Mouse (Mus musculus) limb, embryonic 14.5 days (tissue): ENCODE data around the gene Slc39a1. TPM values are rescaled to one million over a fixed set of nuclear protein-coding genes. Genes with fewer than 3 reads are reported as not detected.

Experiments
- ATAC-seq: fragments of 200-750 bp; cut with Nextera tagmentation; 2 replicates; pipeline ENCODE4 v1.8.0; 2017; ENCODE audit warnings: low read depth, moderate number of reproducible peaks, moderate TSS enrichment; ENCODE audit not compliant: low FRiP score
- DNase-seq: peaks from one replicate; pipeline ENCODE4 v3.0.0-alpha.2; 2015; ENCODE audit warnings: low spot score
- H3K27ac ChIP-seq: fragments of 300-500 bp; sonication (generic); replicated peaks from 2 replicates; pipeline ENCODE4 v1.5.1; 2014; ENCODE audit warnings: low read depth, mild to moderate bottlenecking, low read length, moderate library complexity, mixed read lengths
- H3K27me3 ChIP-seq: fragments of 300-500 bp; sonication (generic); 2 replicates; pipeline ENCODE4 v1.6.1; 2014; ENCODE audit warnings: low read length, mixed read lengths; ENCODE audit not compliant: control insufficient read depth, insufficient read depth
- H3K36me3 ChIP-seq: fragments of 300-500 bp; sonication (generic); 2 replicates; pipeline ENCODE4 v1.6.1; 2014; ENCODE audit warnings: mild to moderate bottlenecking, low read length, moderate library complexity, mixed read lengths; ENCODE audit not compliant: control insufficient read depth, insufficient read depth
- H3K4me1 ChIP-seq: fragments of 300-500 bp; sonication (generic); 2 replicates; pipeline ENCODE4 v1.6.1; 2014; ENCODE audit warnings: antibody characterized with exemption, low read length, mixed read lengths; ENCODE audit not compliant: control insufficient read depth, insufficient read depth
- H3K4me2 ChIP-seq: fragments of 300-500 bp; sonication (generic); replicated peaks from 2 replicates; pipeline ENCODE4 v1.6.1; 2014; ENCODE audit warnings: low read depth, mild to moderate bottlenecking, low read length, moderate library complexity; ENCODE audit not compliant: severe bottlenecking
- H3K4me3 ChIP-seq: fragments of 300-500 bp; sonication (generic); replicated peaks from 2 replicates; pipeline ENCODE4 v1.5.1; 2014; ENCODE audit warnings: low read length
- H3K9ac ChIP-seq: fragments of 300-500 bp; sonication (generic); 2 replicates; pipeline ENCODE4 v1.6.1; 2014; ENCODE audit warnings: mild to moderate bottlenecking, low read depth, low read length, moderate library complexity; ENCODE audit not compliant: severe bottlenecking
- H3K9me3 ChIP-seq: fragments of 300-500 bp; sonication (generic); 2 replicates; pipeline ENCODE4 v1.6.1; 2016; ENCODE audit warnings: low read length; ENCODE audit not compliant: control insufficient read depth
- POLR2A ChIP-seq: fragments of 200-500 bp; IDR thresholded peaks from 2 replicates; pipeline ENCODE4 v1.8.0; 2012; ENCODE audit warnings: inconsistent platforms, mild to moderate bottlenecking, moderate library complexity, borderline replicate concordance; ENCODE audit not compliant: insufficient read depth, insufficient read length; ENCODE audit errors: extremely low read depth
- WGBS: fragments of 180-500 bp; shearing (Covaris S2); extraction: QIAGEN DNeasy Blood & Tissue Kit; methylation state at CpG from one replicate; pipeline ENCODE4 v1.1.7; 2014; 5-methylcytosine and 5-hydroxymethylcytosine counted together
- polyA plus RNA-seq, 2 experiments: library from polyadenylated mRNA; depleted of rRNA in 1 of 2; stranded (reverse) in 1 of 2; unstranded in 1 of 2; fragments of >200 nt; fragmentation: Nextera tagmentation in 1 of 2; extraction: Ambion mirVana in 1 of 2; gene quantifications; 2 replicates each; pipeline versions ENCODE4 v1.2.1 to v1.2.3; 2012 to 2014

Gene Slc39a1
- polyA plus RNA-seq, 2 experiments, result 56.8 to 104 TPM

- WGBS, result 65% methylated on average over 1 of the region's 1 CpGs
- H3K4me2 ChIP-seq, result no peak overlapping the region
- peaks cover 19% of the 10 kb centered on the region for H3K4me1 ChIP-seq
- H3K27me3 ChIP-seq, result no peaks in the 10 kb centered on the region
- H3K9ac ChIP-seq, result no peak overlapping the region
- no peaks in the 10 kb centered on the region for H3K9me3 ChIP-seq
- no peak for ATAC-seq
- H3K27ac ChIP-seq, result no peak overlapping the region
- H3K4me3 ChIP-seq, result no peak overlapping the region
- DNase-seq, result no peak
- peaks cover 18% of the 10 kb centered on the region for H3K36me3 ChIP-seq
- TF ChIP-seq POLR2A, result no peak
Measured at GRCm38 (mm10) chr3:90215825-90216380, 32.1 kb upstream of the Slc39a1 start.

- ATAC-seq (peak; percentile 65; the same call in 1 of the 2 replicates), DNase-seq (peak; percentile 74)
- 20% methylated on average over 6 of the region's 6 CpGs for WGBS
- TF ChIP-seq POLR2A, result no peak
- Histone ChIP-seq H3K9ac (peak overlapping the region; percentile 65), H3K27ac (peak overlapping the region; percentile 76), H3K4me3 (peak overlapping the region; percentile 45), H3K9me3 (no peaks in the 10 kb centered on the region), H3K36me3 (peaks cover 10% of the 10 kb centered on the region), H3K4me2 (peak overlapping the region; percentile 66), H3K27me3 (no peaks in the 10 kb centered on the region), H3K4me1 (peaks cover 11% of the 10 kb centered on the region)
Measured at GRCm38 (mm10) chr3:90220088-90220487, 27.9 kb upstream of the Slc39a1 start.

- ATAC-seq, result peak; percentile 88
- 0 out of 2 replicates have a peak, but pooled peaks have one; percentile 62 for TF ChIP-seq POLR2A
- WGBS, result under 1% methylated on average over 12 of the region's 20 CpGs
- Histone ChIP-seq H3K36me3 (peaks cover 10% of the 10 kb centered on the region), H3K4me1 (peaks cover 11% of the 10 kb centered on the region), H3K9ac (peak overlapping the region; percentile 65), H3K27me3 (no peaks in the 10 kb centered on the region), H3K4me2 (peak overlapping the region; percentile 66), H3K27ac (peak overlapping the region; percentile 76), H3K9me3 (no peaks in the 10 kb centered on the region), H3K4me3 (peak overlapping the region; percentile 45)
- peak; percentile 82 for DNase-seq
Measured at GRCm38 (mm10) chr3:90220531-90220951, 27.4 kb upstream of the Slc39a1 start.

GRCm38 (mm10) chr3:90221123-90221522, 26.8 kb upstream of the Slc39a1 start:
- Histone ChIP-seq H3K9ac (peak overlapping the region; percentile 65), H3K4me2 (peak overlapping the region; percentile 66), H3K27me3 (no peaks in the 10 kb centered on the region), H3K9me3 (no peaks in the 10 kb centered on the region), H3K4me3 (peak overlapping the region; percentile 45), H3K36me3 (peaks cover 10% of the 10 kb centered on the region), H3K4me1 (peaks cover 11% of the 10 kb centered on the region), H3K27ac (0 out of 2 replicates have a peak overlapping the region, but pooled peaks have one; percentile 26)
- no peak for TF ChIP-seq POLR2A
- WGBS, result 26% methylated on average over 5 of the region's 5 CpGs
- ATAC-seq, result no peak
- DNase-seq, result no peak

- no peak for DNase-seq
- no peak overlapping the region for H3K27ac ChIP-seq
- H3K4me1 ChIP-seq, result peaks cover 11% of the 10 kb centered on the region
- H3K4me3 ChIP-seq, result no peak overlapping the region
- H3K9ac ChIP-seq, result no peak overlapping the region
- WGBS, result 90% methylated on average over 4 of the region's 4 CpGs
- no peak for TF ChIP-seq POLR2A
- no peaks in the 10 kb centered on the region for H3K27me3 ChIP-seq
- peaks cover 10% of the 10 kb centered on the region for H3K36me3 ChIP-seq
- H3K9me3 ChIP-seq, result no peaks in the 10 kb centered on the region
- H3K4me2 ChIP-seq, result no peak overlapping the region
- no peak for ATAC-seq
Measured at GRCm38 (mm10) chr3:90222455-90222854, 25.5 kb upstream of the Slc39a1 start.
